Mouse (Mus musculus): ENCODE measurements around the gene Aldh1a2.

The Aldh1a2 gene

DNA sequence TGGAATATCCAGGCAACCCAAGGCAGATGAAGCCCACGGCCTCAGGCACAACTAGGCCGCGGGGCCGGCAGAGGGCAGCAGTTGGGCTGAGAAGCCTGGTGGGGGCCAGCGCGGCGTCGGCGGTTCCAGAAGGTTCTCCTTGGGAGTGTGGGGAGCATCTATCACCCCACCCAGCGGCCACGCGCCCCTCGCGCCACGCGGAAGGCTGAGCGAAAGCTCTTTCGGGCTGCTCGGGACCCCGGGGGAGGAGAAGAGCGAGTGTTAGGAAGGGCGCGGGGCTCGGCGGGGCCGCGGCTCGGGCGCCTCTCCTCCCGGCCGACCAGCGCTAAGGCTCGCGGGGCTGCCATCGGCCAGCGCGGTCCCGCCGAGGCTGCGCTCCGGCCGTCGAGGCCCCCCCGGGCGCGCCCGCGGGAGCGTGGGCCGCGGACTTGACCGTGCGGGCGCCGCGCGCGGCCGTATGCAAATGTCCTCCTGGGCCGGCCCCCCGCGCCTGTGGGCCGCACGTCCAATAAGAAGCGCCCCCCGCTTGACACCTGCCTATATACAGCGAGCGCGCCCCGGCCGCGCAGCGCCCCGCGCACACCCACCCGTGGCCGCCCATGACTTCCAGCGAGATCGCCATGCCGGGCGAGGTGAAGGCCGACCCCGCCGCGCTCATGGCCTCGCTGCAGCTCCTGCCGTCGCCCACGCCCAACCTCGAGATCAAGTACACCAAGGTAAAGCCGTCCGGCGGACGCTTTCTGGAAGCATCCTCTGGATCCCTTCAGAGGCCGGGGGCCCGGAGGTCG, at the start of gene Aldh1a2:
Gene Aldh1a2 (plus strand): TSS at position 542 of the 788 bp plus-strand sequence.
- CTCF ChIA-PET = no interaction called here

DNA sequence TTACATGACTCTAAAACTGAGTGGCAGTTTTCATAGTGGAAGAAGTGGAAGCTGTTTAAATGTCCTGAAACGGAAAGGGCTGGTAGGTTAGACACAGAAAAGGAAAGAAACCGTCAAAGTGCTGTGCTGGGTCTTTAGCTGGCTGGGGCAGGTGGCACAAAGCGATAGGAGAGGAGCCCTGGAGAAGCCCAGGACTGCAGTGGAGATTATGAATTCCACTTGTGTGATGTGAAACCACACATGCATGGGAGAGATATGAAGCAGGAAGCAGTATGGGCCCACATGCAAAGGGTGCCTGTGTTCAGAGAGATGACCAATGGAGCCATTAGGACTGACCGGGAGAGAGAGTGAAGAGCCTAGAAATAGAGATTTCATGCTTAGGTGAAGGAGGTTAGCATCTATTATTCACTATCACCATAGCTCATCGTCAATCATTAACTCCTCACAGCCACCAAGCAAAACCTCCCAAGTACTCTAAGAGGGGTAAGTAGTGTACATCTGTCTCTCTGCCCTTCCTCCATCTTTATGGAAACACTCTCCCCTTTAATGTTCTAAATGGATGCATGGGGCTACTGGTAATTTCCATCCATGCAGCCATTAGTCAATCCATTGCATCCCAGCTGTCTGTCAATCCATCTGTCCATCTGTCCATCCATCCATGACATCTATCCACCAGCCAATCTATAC, 49.4 kb upstream of the Aldh1a2 start:
- CTCF ChIA-PET = interaction anchor here (0.5 kb wide), 1 partner anchor 1940 kb away, joined by 5 read pairs; no protein-coding TSS in a partner anchor

DNA sequence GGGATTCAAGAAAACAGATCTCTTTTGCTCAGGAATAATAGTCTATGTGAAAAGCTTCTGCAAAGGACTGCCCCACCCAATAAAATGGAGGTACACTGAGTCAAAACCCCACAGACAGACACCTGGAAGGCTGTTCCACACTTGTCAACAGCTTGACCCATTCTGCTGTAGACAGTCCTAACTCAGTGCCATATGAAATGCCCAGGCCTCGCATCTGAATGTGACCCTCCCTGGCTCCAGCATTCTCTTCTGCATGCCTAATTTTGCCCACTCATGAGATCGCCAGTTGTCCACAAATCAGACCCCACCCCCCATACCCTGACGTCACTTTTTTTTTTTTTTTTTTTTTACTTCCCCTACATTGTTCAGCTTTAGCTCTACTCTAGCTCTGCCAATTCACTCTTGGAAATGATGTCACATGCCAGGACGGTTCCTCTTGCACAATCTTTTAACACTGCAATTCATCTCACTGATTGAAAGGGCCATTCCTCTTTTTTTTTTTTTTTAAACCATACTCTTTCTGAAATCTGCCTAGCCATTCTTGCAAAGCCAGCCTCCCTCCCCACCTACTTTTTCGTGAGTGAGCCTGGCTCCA, 48.6 kb upstream of the Aldh1a2 start:
- CTCF ChIA-PET = interaction anchor here (0.5 to 0.6 kb wide), 2 partner anchors 13 to 1941 kb away, joined by 5 to 7 read pairs; no protein-coding TSS in a partner anchor

DNA sequence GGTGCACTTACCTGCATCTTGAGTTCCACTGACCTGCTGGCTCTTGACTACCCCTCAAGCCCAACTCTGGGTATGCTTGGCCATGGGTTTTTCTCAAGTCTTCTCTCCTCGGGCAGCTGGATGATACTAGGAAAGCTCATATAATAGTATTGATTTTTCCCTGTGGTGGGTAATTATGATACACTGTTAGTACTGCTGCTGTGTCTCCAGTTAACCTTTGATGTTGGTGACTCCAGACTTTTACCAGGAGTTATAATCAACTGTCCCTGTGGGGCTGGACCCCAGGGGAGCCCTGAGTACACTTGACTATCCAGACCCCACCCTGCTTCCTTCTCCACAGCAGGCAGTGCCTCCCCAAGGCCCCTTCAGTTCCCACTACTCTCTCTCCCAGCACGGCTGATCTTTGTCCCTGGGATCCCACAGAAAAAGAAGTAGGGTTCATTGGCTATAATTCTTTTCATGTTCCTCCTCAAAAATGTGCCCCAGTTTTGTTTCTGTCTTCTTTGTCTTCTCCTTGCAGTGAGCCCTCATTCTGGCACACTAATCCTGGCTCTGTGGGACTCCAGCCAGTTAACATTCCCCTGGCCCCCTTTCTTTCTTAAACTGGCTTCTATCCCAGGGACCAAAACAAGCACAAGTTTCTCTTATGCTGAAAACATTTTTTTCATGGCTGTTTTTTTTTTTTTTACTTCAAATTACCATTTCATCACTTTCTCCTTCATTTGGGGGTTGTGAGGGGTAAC, 47.9 kb upstream of the Aldh1a2 start:
- CTCF ChIA-PET = interaction anchor here (0.6 kb wide), 1 partner anchor 13 kb away, joined by 7 read pairs; no protein-coding TSS in a partner anchor

DNA sequence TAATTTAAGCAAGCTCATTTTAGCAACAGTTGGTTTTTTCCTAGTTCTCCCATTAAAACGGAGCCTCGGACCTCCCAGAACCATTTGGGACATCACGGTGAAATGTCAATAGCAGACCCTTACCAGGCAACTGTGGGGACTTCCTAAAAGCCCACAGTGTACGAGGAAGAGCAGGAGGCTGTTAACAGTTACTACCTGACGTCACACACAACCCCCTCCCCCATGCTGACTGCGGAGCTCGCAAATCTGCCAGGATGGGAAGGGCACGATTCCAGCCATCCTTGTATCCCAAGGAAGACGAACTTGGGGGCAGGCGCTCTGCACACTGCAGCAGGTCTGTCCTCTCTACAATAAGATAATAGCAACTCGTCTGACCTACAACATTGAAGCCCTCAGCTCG, 47.1 kb upstream of the Aldh1a2 start, which contains the start of gene Aqp9:
Gene Aqp9 (minus strand): TSS at position 172 of the 400 bp plus-strand sequence.
- CTCF ChIA-PET = no interaction called here

DNA sequence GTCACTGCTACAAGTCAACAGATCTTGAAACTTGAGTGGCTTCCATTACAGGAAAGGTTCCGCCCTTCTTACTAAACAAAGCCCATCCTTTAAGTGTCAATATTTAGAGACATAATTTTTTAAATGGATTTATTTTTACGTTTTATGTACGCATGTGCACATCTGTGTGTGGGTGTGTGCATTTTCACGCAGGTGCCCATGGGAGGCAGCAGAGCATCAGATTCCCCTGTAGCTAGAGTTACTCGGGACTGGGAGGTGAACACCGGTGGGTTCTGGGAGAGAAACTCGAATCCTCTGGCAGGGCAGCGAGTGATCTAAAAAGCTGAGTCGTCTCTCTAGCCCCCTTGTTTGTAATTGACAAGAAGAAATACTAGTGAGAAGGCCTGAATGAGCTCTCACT, 42.1 kb upstream of the Aldh1a2 start:
- CTCF ChIA-PET = no interaction called here

DNA sequence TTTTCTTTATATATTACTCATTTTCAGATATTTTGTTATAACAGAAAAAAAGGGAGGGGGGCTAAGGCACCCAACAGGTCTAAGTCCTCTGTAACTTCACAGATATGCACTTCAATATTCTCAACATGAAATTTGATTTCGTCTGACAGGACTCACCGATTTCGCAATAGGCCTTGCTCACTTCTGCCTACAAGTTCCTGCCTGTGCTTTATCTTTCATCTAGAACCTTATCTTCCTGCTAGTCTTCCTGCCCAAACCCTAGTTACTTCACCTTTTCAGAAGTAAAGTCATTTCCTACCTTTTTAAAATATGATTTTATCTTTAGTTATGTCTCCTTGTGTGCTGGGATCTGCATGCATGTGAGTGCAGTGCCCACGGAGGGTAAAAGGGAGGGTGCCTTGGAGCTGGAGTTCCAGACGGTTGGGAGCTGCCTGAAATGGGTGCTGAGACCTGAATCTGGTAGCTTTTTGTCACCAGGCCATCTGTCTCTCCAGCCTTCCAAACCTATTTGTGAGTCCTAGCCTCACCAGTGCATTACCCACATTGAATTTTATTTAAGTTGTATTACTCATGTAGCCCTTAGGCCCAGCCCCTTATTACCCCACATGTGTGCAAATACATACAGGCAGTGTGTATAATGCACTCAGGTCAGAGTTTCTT, 41.1 kb upstream of the Aldh1a2 start:
- CTCF ChIA-PET = no interaction called here

DNA sequence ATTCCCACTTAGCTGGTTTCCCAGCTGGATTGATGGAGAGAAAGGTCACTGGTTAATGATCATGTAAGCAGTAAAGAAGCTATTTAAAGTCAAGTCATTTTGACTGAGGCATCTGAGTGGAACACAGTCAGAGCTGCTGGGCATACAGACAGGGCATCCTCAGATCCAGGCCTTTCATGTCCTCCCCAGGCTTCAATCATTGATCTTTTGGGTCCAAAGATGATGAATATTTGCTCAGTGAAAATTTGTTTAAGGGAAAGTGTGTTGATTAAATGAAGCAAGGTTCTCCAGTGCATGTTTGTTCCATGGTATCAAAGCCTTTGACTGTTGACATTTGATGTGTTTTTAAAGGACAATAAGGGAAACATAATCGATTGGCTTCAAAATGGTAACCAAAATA, 39.9 kb upstream of the Aldh1a2 start:
- CTCF ChIA-PET = no interaction called here

DNA sequence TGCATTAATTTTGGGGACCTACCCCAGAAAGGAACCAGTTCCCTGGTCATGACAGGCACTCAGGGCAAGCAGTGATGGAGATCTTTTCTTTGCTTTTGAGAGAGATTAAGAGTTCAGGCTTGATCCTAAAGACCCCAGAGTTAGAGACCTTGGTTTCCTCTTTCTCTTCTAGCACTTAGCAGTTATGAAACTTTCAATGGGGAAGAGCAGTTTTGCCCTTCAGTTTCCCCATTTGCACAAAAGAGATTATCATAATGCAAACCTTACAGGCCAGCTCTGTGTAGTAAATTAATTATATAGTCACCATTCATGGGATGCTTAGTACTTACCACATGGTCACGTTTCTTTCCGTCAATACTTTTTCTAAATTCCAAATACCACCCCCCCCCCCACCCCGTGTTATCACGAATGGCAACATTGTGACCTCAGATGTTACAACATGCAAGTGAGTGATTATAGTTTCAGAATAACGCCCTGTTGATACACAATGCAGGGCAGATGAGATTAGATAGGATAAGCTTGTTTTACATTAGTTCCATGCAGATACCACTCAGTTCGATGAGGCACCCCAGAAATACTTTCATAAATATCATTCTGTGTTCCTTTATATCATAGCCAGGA, 36.2 kb upstream of the Aldh1a2 start:
- CTCF ChIA-PET = no interaction called here

DNA sequence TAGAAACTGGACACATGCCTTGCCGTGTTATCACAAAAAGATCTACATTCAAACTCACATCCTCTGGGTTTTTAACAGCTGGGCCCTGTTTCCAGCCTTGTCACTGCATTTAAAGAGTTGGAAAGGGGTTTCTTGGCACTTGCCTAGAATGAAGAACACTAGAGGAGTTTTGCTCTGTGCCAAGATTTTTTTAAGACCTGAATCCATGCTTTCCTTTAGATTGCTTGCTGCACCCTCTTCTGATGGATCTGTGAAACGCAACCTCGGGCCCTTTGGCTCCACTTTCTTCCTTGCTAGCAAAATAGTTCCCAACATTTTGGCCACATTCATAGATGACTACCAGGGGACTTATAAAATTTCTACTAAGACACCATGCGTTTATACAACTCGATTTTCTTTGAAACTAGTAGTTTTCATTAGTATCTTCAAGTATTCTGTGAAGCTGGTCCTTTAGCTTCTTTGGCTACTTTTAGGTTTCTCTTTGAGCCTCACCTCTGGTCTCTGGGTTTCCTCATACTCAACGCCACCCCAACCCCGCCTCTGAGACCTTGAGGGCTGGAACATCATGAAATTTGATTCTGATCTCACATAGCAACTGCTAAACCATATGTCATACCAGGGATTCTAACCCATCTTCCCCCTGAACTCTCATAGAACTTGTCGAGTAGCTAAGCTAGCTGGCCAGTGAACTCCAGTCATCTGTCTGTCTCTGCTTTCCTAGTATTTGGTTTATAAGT, 35.5 kb upstream of the Aldh1a2 start:
- CTCF ChIA-PET = interaction anchor here (0.6 to 0.7 kb wide), 2 partner anchors 13 to 442 kb away, joined by 4 to 7 read pairs; no protein-coding TSS in a partner anchor

DNA sequence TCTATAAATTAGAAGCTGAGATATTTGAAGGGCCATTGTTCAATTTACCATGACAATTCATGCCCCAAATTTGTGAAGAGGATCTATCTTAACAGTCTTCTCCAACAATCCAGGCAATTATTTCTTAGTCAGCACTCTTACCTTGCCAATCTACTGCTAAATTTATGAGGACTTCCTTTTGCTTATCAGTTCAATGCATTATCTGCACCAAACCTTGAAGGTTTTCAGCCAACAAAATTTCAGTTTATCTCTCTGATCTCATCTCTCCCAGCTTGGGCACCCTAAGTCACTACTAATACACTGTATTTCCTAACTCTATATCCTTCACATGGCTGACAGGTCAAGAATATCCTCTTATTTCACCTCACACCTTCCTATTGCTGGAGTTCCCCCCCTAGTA, 30.3 kb upstream of the Aldh1a2 start:
- CTCF ChIA-PET = no interaction called here

DNA sequence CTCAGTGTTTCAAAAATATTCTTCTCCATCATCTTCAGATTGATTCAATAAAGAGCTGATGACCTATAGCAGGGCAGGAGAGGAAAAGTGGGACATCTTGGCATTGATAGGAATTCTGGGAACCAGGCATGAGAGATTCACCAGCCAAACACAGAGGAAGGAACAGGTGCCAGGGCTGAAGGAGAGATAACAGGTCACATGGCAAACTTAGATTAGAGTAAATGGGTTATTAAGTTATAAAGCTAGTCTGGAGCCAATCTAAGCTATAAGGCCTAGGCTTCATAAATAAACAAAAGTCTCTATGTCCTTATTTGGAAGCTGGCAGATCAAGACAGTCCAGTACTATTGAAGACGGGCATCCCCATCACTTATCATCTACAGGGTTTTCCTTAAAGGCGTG, 29.8 kb upstream of the Aldh1a2 start:
- CTCF ChIA-PET = no interaction called here

DNA sequence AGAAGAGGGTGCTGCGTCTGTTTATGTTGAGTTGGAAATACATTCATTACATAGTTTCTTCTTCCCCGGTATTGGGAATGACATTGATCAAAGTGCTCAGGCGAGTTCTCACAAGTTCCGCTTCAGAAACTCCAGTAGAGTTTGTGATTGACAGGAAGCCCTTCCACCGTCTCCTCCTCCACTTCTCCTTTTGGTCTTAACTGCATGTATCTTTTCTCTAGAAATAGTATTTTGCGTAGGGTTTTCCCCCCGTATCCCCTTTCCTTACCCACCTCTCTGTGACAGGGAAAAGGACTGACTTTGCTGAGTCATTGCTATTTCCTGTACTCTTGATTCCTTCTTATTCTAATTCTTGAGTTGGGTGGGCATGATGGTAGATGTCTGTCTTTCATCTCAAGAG, 28.2 kb upstream of the Aldh1a2 start:
- CTCF ChIA-PET = no interaction called here

DNA sequence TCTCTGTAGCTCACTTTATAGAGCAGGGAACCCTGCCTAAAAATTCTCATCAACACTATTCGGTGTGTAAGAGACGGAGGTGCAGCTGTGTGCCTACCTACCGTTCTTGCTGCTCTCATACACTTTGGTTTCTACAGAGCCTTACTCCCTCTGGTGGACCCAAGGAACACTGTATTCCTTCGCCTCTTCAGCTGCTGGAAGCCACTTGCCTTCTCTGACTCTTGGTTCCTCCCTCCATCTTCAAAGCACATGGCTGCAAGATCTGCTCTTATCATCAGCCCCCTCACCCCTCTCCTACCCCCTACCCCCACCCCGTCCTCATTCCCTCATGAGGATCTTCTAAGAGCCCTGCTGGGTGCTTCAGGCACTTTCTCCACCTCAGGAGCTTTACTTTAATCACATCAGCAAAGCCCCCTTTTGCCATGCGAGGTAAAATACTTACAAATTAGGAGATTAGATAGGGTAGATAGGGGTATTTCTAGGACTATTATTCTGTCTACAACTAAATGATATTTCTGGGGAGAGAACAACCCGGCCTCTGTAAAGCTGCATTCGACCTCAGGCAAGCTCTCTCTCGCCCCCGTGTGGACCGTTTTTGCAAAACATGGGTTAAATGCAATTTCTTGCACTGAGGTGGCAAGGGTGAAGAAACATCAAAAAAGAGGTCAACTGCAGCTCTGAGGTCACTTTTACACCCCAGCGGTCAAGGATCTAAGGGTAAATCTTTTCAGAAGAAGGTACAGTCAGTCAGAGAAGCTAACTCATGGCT, 26.8 kb upstream of the Aldh1a2 start:
- CTCF ChIA-PET = interaction anchor here (0.6 to 1.2 kb wide), 8 partner anchors 17 to 600 kb away, joined by 3 to 21 read pairs (median 3); no protein-coding TSS in a partner anchor

DNA sequence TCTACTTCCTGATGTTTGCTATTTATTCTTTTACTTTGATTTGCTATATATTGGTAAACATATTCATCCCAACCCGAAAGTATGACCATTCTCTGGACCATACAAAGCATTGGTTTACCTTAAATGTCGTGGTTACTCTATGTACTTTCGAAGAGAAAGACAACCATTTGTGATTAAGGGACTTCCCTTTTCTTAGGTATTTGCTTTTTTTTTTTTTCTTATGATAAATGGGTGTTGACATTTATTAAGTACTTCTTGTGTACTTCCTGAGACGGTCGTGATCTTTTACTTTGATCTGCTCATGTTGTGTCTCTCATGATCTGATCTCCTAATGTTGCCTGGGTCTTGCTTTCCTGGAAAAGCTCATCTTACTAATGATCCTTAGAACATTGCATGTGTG, 16.8 kb upstream of the Aldh1a2 start:
- CTCF ChIA-PET = no interaction called here

DNA sequence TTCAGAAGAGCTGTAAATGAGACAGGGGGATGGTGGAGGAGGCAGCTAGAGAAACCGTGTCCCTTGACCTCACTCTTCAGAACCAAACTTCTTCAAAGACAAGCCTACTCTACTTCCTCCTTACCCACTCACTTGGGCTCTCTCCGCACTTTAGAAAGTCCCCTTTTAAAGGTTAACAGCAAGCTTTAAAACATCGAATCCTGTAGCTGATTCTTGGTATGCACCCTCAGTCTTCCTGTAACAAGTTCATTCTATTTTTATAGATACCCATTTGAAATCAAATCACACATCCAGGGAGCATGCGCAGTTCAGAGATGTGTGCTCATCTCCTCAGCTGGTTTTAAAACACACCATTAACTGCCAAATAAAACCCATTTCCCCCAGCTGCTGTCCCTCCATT, 13.3 kb upstream of the Aldh1a2 start:
- CTCF ChIA-PET = no interaction called here

DNA sequence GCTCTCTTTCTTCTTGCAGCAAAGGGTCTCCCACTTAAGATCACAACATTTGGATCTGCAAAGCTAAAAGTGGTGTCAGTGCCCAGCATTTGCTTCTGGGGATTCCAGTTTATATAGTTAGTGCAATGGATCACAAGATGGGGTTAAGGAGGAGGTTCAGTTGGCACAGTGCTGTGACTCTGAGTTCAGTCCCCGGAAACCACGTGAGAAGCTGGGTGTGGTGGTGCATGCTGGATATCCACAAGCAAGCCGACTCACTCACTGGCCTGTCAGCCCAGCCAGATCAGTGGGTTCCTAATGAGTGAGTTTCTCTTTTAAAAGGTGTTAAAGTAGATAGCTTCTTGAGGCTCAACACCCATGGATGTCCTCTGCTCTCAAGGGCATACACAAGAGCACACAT, 6.3 kb upstream of the Aldh1a2 start:
- CTCF ChIA-PET = no interaction called here

DNA sequence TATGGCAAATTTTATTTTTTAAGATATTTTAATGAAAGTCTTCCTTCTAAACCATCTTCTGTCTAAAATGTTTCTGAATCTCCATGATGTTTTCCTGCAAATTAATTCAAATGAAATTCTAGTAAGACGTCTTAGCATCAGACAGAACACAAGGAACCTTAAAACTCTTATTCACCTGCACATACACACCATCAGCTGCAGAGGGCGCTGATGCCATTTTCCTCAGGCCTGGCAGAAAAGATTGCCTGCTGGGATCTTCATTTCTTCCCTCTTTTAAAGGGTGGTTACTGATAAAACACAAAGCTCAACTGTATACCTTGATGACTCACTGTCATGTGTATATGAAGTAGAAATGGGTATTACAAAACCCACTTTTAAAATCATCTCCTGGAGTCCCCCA, 4.7 kb upstream of the Aldh1a2 start:
- CTCF ChIA-PET = no interaction called here

DNA sequence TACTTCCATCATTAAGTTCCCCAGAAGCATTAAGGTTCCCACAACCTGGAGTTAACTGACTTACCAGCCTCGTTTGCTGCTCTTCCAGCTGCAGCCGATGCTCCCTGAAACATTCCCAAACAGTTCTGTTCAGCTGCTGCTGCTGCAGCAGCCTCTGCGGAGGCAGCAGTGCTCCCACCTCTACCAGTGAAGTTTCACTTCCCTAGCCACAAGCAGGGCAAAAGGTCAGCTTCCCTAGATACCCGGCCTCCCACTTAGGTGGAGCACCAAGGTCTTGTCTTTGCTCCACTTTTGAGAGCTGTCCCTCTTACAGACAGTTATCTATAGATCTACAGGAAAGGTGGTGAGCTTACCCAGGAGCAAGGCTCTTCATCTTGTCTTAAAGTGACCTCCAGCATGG, 2.0 kb upstream of the Aldh1a2 start:
- CTCF ChIA-PET = interaction anchor here (0.6 kb wide), 1 partner anchor 60 kb away, joined by 3 read pairs; no protein-coding TSS in a partner anchor
